8 mouse cellular contexts compared by ENCODE assay signal in genomic region chr9:78447973-78448873, GRCm38 (mm10). TPM values are rescaled to one million over a fixed set of nuclear protein-coding genes. Genes with fewer than 3 reads are reported as not detected.
DNase-seq lines count a peak whose midpoint lies in the region; ATAC-seq and TF ChIP-seq lines count a peak whose summit lies in the region.

Mto1 (plus strand) TSS chr9:78448208.
Gm17324 (minus strand) TSS chr9:78448786.

- peak; percentile 78; the same call in 1 of the 2 replicates for TF ChIP-seq POLR2A in bone marrow, adult 2 months (IDR thresholded peaks at IDR 0.05; ENCODE audit: borderline replicate concordance, control insufficient read depth, low read depth, low read length)

- peak within 1 kb of the TSS; percentile 53 for H3K4me2 ChIP-seq in embryonic facial prominence, embryonic 15.5 days (replicated peaks)
- H3K4me2 ChIP-seq in kidney, embryonic 15.5 days, result peak within 1 kb of the TSS; percentile 70

- under 1% methylated on average over 95 of the region's 96 CpGs for WGBS in bone marrow, adult 2 months
- under 1% methylated on average over 96 of the region's 96 CpGs for WGBS in embryonic facial prominence, embryonic 15.5 days
- under 1% methylated on average over 96 of the region's 96 CpGs for WGBS in heart, embryonic 10.5 days
- WGBS in kidney, embryonic 15.5 days, result under 1% methylated on average over 96 of the region's 96 CpGs

- H3K36me3 ChIP-seq in embryonic facial prominence, embryonic 15.5 days, result peaks cover 15% of the 10 kb centered on the region
- peaks cover 27% of the 10 kb centered on the region for H3K36me3 ChIP-seq in heart, embryonic 10.5 days
- peaks cover 32% of the 10 kb centered on the region for H3K36me3 ChIP-seq in kidney, embryonic 15.5 days

- ATAC-seq in embryonic facial prominence, embryonic 15.5 days (ENCODE audit: insufficient number of reproducible peaks, low FRiP score, low TSS enrichment, low read depth), result peak; percentile 92
- ATAC-seq in kidney, embryonic 15.5 days (replicated peaks; ENCODE audit: low FRiP score), result peak; percentile 95
- ATAC-seq in monocyte, adult 5-6 weeks (replicated peaks; ENCODE audit: insufficient number of reproducible peaks, low FRiP score, low TSS enrichment, poor library complexity, severe bottlenecking), result peak; percentile 71

- peak within 1 kb of the TSS; percentile 95 for H3K27ac ChIP-seq in bone marrow, adult 2 months (ENCODE audit: control insufficient read depth, insufficient read depth, low read depth, low read length, poor library complexity)
- H3K27ac ChIP-seq in embryonic facial prominence, embryonic 15.5 days (replicated peaks), result peak within 1 kb of the TSS; percentile 93
- H3K27ac ChIP-seq in heart, embryonic 10.5 days, result peak within 1 kb of the TSS; percentile 98
- peak within 1 kb of the TSS; percentile 92 for H3K27ac ChIP-seq in kidney, embryonic 15.5 days

- H3K4me3 ChIP-seq in bone marrow, adult 2 months (replicated peaks; ENCODE audit: control insufficient read depth, low read depth, low read length), result peak within 1 kb of the TSS; percentile 98
- peak within 1 kb of the TSS; percentile 79 for H3K4me3 ChIP-seq in embryonic facial prominence, embryonic 15.5 days (replicated peaks)
- H3K4me3 ChIP-seq in heart, embryonic 10.5 days, result peak within 1 kb of the TSS; percentile 100
- peak within 1 kb of the TSS; percentile 98 for H3K4me3 ChIP-seq in kidney, embryonic 15.5 days (replicated peaks)

- H3K27me3 ChIP-seq in embryonic facial prominence, embryonic 15.5 days, result peaks cover 25% of the 10 kb centered on the region
- peaks cover 37% of the 10 kb centered on the region for H3K27me3 ChIP-seq in heart, embryonic 10.5 days (ENCODE audit: insufficient read depth, poor library complexity, severe bottlenecking)
- H3K27me3 ChIP-seq in kidney, embryonic 15.5 days, result peaks cover 37% of the 10 kb centered on the region

- no peaks in the 10 kb centered on the region for H3K9me3 ChIP-seq in embryonic facial prominence, embryonic 15.5 days (replicated peaks)
- H3K9me3 ChIP-seq in heart, embryonic 10.5 days, result no peaks in the 10 kb centered on the region
- no peaks in the 10 kb centered on the region for H3K9me3 ChIP-seq in kidney, embryonic 15.5 days (replicated peaks)

- DNase-seq in 416B (ENCODE audit: low read depth), result peak; percentile 89
- peak; percentile 96 for DNase-seq in heart, embryonic 10.5 days (ENCODE audit: low spot score)
- DNase-seq in liver, result peak; percentile 94
- DNase-seq in spleen, postnatal 4 days (ENCODE audit: low spot score in 2 of 2), result peak; percentile 89 to 96

- no peak for TF ChIP-seq CTCF in bone marrow, adult 2 months (IDR thresholded peaks at IDR 0.05; ENCODE audit: control insufficient read depth, insufficient read depth, low read length)

- H3K9ac ChIP-seq in embryonic facial prominence, embryonic 15.5 days, result peak within 1 kb of the TSS; percentile 83
- peak within 1 kb of the TSS; percentile 94 for H3K9ac ChIP-seq in kidney, embryonic 15.5 days

- H3K4me1 ChIP-seq in bone marrow, adult 2 months (ENCODE audit: control insufficient read depth, insufficient read depth, low read length), result peaks cover 5% of the 10 kb centered on the region; the same call in 1 of the 2 replicates
- H3K4me1 ChIP-seq in embryonic facial prominence, embryonic 15.5 days, result peaks cover 12% of the 10 kb centered on the region; the same call in 1 of the 2 replicates
- H3K4me1 ChIP-seq in heart, embryonic 10.5 days, result peaks cover 9% of the 10 kb centered on the region
- peaks cover 16% of the 10 kb centered on the region for H3K4me1 ChIP-seq in kidney, embryonic 15.5 days

RNA-seq across cellular contexts. Expression of gene Mto1, which starts in this region (rescaled TPM):
- polyA plus RNA-seq in bone marrow, adult 2 months (2011; ENCODE audit: insufficient read depth, insufficient read length, low replicate concordance, missing spikeins), result 10.2 and 24.4 TPM in 2 replicates
- 21.2 and 23.6 TPM in 2 replicates for polyA plus RNA-seq in embryonic facial prominence, embryonic 15.5 days (2015; fragmentation: Nextera tagmentation; extraction: Ambion mirVana)
- 28.1 and 30.3 TPM in 2 replicates for polyA plus RNA-seq in heart, embryonic 10.5 days (2016; fragmentation: Nextera tagmentation; extraction: Ambion mirVana)
- polyA plus RNA-seq in kidney, embryonic 15.5 days (2015; fragmentation: Nextera tagmentation; extraction: Ambion mirVana), result 26.7 and 27.9 TPM in 2 replicates
- 29.0 to 42.6 TPM (median 34.6 TPM) in 3 replicates for total RNA-seq in monocyte, adult 5-6 weeks (2017)

RNA-seq across cellular contexts. Expression of gene Gm17324, which starts in this region (rescaled TPM):
- polyA plus RNA-seq in bone marrow, adult 2 months (2011; ENCODE audit: insufficient read depth, insufficient read length, low replicate concordance, missing spikeins), result not detected in 2 replicates
- 0.88 and 1.1 TPM in 2 replicates for polyA plus RNA-seq in embryonic facial prominence, embryonic 15.5 days (2015; fragmentation: Nextera tagmentation; extraction: Ambion mirVana)
- polyA plus RNA-seq in heart, embryonic 10.5 days (2016; fragmentation: Nextera tagmentation; extraction: Ambion mirVana), result 0.89 and 1.1 TPM in 2 replicates
- polyA plus RNA-seq in kidney, embryonic 15.5 days (2015; fragmentation: Nextera tagmentation; extraction: Ambion mirVana), result 0.55 and 1.4 TPM in 2 replicates
- not detected in 3 replicates for total RNA-seq in monocyte, adult 5-6 weeks (2017)

Comparison
In these comparisons a context has a peak if more than half of its experiments do, and no peak if none do; other contexts are left out.
1. Peak in every context shown above with its lines: DNase-seq, ATAC-seq, H3K4me3 ChIP-seq and H3K27ac ChIP-seq.